Mouse (Mus musculus) adrenal gland (tissue): Measurements from ENCODE around the gene Styx.
"Not testable (repeated sequence)": the region's sequence is repeated elsewhere in the genome, so short reads cannot be mapped to it uniquely, and the experiment has no call there.

Experiments used
- intact Hi-C: fragments of 180-260 bp; cut with DNase I; formaldehyde crosslinking; loops from one replicate; pipeline ENCODE4 v1.15.1; 2025
- microRNA-seq, 2 experiments: library from miRNA; unstranded; fragments of <30 nt; microRNA quantifications; one replicate each; pipeline ENCODE4; 2019

The Styx gene

DNA sequence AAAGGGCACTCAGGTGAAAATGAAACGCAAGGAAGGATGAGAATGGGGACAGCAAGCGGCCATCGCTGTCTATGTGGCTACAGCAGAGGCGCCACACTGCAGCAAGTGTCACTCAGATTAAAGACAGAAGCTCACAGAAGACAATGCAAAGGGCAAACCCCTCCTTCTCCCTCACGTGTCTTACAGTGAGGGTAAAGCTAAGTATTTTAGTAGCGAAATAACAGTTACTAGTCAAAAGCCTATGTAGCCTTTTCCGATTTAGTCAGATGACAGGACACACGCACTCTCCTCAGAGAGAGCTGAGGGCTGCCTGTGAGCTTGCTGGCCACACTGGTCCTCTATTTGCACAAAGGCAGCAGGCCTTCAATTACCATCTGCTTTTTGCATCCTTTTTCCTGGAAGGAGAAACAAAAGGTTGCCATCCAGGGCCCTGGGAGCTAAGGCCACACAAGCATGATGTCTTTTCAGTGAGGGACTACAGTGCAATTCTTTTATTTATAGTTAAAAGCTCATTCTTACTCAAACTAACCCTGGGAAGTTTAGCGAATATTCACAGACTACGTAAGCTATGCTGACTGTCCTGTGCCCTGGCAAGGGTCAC is 112.1 kb downstream of the Styx start:
- intact Hi-C loops: loop anchor here (5.0 kb wide), 1 partner anchor 69 kb away; the partner anchor contains the start of gene Fermt2

- intact Hi-C loops: loop anchor here (5.0 kb wide), 1 partner anchor 69 kb away; the partner anchor contains the start of gene Fermt2
Observed at GRCm38 (mm10) chr14:45463599-45463998, 112.7 kb downstream of the Styx start.

- intact Hi-C loops: loop anchor here (5.0 kb wide), 1 partner anchor 68 kb away; the partner anchor contains the start of gene Fermt2
Observed at GRCm38 (mm10) chr14:45464036-45465035, 113.4 kb downstream of the Styx start.

DNA sequence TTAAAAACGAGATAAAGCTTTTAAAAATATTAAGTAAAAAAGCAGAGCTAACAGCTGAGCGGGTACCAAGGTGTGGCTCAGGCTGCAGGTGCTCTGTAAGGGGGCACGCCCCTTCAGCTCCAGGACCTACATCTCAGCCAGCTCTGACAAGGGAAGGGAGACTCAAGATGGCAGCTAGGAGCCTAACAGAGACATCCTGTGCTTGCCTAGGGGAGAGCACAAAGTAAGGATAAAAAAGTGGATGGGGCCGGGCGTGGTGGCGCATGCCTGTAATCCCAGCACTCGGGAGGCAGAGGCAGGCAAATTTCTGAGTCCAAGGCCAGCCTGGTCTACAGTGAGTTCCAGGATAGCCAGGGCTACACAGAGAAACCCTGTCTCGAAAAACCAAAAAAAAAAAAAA is 115.5 kb downstream of the Styx start:
- intact Hi-C loops: not testable (repeated sequence)

- intact Hi-C loops: no loop called here
Observed at GRCm38 (mm10) chr14:45469446-45469845, 118.6 kb downstream of the Styx start.

Small RNAs within 50 kb of the gene (microRNA-seq; reads per million reads assigned to microRNA genes)
- 0 reads per million in 2 experiments for gene Gm25353
